Mouse (Mus musculus): ENCODE results near the gene Mast3.

GRCm38 (mm10) chr8:70747211-70747890 lies 57.5 kb downstream of the Mast3 start:
- TF ChIP-seq POLR2A (IDR thresholded peaks at IDR 0.05; ENCODE audit: low read depth, low read length) = no peak
- TF ChIP-seq CTCF (IDR thresholded peaks at IDR 0.05; ENCODE audit: extremely low read depth, insufficient read depth, insufficient read length, insufficient replicate concordance) = no peak

Measured in spleen, adult 2 months (tissue).